Mouse (Mus musculus): ENCODE results near the gene Camk2n1.

DNA sequence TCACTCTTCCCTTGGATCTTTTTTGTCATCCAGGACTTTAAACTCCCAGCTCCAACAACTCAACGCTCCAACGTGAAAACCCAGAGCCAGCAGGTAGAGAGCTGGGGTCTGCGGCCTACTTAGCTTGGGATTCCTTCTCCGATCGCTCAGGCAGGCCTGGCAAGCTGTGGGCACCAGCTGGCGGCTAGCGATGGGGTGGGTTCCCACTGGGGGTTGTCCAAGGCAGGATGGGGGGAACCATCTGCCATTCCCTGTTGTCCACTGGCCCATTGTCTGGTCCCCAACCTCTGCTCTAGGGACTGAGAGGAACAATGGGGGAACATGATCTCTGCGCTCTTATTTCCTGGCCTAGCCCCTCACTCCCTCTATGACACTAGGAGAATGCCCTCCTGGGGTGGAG, 34.1 kb downstream of the Camk2n1 start:
- no peak for TF ChIP-seq CTCF (IDR thresholded peaks at IDR 0.05; ENCODE audit: low read depth, low read length)
- TF ChIP-seq POLR2A (IDR thresholded peaks at IDR 0.05; ENCODE audit: borderline replicate concordance, low read depth, low read length) = no peak

All from bone marrow macrophage, adult 2 months (primary cell).